Mouse (Mus musculus) c-Kit-positive CD71-positive TER-119-positive erythroid progenitor cells, embryonic 14.5 days (primary cell): Measurements from ENCODE around the gene Myadml2.

ENCODE experiments used
- DNase-seq: peaks from one replicate; pipeline ENCODE4 v3.0.0-alpha.2; 2013; ENCODE audit warnings: low spot score

The Myadml2 gene

DNA sequence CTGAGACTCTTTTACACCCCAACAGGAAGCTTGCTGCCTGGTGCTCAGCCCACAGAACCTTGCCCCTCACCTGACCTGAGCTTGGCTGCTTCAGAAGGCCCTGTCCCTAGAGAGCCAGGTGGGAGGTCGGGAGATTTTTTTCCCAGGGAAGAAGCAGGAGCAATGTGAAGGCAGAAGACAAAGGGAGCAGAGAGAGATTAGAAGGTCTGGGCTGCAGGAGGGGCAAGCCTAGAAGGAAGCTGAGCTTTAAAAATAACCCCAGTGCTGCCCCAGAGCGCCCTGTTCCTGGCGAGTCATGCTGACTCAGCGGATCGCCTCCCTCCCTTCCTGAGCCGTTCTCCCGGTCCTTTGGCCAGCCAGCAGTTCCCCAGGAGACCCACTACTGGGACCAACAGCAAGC, 18.0 kb downstream of the Myadml2 start:
- DNase-seq, result peak; percentile 85

- peak; percentile 59 for DNase-seq
Measured at GRCm38 (mm10) chr11:120629341-120629730, 18.6 kb downstream of the Myadml2 start.

- no peak for DNase-seq
Measured at GRCm38 (mm10) chr11:120628601-120629340, 19.2 kb downstream of the Myadml2 start.

GRCm38 (mm10) chr11:120627468-120628300, 20.3 kb downstream of the Myadml2 start:
- no peak for DNase-seq

GRCm38 (mm10) chr11:120626785-120627467, 21.0 kb downstream of the Myadml2 start:
- no peak for DNase-seq

- DNase-seq, result no peak
Measured at GRCm38 (mm10) chr11:120625152-120625775, 22.7 kb downstream of the Myadml2 start, which contains the start of gene Sirt7. TSS of gene Sirt7 (minus strand) at chr11:120625240.

DNA sequence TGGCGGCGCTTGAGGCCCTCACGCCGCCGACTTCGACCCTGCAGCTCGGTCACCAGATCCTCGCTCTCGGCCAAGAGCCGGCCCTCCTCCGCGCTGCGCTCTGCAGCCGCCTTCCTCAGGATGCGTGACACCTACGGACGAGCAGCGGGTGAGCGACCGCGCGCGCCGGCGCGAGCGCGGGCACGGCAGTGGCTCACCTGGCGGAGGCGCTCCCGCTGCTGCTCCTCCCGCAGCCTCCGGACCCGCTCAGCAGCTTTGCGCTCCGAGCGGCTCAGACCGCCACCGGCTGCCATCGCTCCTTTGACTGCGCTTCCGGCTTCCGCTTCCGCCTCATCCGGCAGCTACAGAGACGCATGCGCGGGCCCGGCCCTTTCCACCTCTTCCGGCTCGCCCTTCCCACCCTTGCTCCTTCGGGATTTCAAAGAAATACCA, 23.3 kb downstream of the Myadml2 start:
- peak; percentile 78 for DNase-seq

GRCm38 (mm10) chr11:120623961-120624679, 23.8 kb downstream of the Myadml2 start:
- DNase-seq, result peak; percentile 63

GRCm38 (mm10) chr11:120622805-120623204, 25.2 kb downstream of the Myadml2 start:
- DNase-seq, result no peak

GRCm38 (mm10) chr11:120620195-120620594, 27.8 kb downstream of the Myadml2 start:
- no peak for DNase-seq

GRCm38 (mm10) chr11:120618619-120619535, 29.1 kb downstream of the Myadml2 start:
- DNase-seq, result no peak

DNA sequence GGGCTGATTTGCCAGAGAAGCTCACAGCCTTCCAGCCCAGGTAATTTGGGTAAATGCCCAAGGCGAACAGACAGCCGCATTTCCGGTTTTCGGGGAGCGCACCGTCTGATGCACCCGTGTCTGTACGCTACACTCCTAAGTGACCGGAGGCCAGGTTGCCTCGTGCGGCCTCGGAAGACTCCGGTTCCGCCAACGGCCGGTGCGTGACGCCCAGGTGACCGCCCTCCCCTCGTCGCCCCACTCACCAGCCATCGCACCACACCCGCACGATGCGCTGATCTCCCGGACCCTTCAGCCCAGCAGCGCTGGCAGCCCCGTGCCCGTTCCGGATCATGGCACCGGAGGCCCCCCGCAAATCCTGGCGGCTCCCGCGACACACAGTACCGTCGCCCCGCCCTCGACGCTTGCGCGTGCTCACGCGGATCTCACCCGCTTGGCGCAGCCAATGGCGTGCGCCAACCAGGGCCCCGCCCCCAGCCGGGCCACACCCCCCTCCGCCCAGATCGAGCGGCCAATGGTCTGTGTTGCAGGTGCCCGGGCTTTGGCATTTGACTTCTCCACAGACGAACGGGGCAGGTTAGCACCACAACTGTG, 30.3 kb downstream of the Myadml2 start, which contains the start of gene Pcyt2:
TSS of gene Pcyt2 (minus strand) at position 418 of the 594 bp plus-strand sequence.
- peak; percentile 91 for DNase-seq

GRCm38 (mm10) chr11:120616617-120617294, 31.2 kb downstream of the Myadml2 start:
- no peak for DNase-seq

DNA sequence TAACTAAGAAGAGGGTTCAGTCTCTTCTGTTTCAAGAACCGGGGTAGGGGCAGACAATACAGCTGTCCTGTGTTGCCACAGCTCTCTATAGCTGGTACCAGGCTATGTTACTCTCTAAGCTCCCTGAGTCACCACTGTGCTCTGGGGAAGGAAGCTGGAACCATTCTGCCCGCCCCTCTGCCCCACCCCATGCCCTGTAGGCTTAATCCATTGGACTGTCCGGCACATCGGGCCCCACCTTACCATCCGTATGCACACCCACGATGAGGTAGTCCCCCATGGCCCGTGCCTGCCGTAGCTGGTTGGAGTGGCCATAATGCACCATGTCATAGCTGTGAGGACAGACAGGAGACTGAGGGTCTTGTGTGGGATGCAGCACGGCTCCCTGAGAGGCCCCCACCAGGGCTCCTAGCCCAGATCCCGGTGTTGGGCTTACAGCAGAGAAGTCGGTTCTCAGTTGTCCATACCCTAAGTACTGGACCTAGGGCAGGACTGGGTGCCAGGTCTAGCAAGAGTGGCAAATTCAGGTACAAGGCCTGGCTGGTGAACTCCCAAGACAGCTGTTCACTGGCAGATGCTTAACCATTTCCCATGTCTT, 32.3 kb downstream of the Myadml2 start:
- DNase-seq, result no peak

DNA sequence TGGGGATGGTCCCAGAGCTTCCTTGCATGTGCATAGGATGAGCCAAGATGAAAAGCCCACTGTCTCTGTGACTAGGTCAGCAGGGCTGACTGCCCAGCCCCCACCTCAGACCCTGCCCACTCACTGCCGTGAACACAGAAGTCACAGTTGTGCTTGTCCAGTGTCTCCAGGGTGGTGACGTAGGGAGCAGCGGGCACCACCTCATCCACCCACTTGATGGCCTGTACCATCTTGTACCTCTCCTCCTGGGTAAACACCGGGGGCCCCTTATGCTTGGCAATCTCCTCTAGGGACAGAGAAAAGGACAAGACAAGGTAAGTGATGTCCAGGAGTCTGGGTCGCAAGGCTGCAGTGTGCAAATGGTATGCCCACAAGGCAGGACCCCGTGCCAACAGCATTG, 32.8 kb downstream of the Myadml2 start:
- DNase-seq, result no peak

DNA sequence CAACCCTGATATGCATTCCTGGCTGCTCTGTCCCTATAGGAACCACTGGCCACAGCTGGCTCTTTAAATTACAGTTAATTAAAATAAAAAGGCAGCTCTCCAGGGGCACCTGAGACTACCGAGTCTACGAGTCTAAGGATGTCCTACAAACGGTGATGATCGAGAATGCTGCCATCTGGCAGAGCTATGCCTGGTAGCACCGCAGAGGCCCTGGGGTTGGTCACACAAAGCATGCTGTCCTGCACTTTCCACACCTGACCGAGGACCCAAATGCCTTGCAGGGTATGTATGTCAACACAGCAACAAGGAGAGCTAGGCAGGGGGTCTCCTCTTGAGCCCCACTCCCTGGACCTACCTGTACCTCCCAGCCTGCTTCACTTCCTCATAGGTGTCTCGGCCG, 34.0 kb downstream of the Myadml2 start:
- DNase-seq, result no peak

GRCm38 (mm10) chr11:120613481-120613972, 34.4 kb downstream of the Myadml2 start:
- no peak for DNase-seq

DNA sequence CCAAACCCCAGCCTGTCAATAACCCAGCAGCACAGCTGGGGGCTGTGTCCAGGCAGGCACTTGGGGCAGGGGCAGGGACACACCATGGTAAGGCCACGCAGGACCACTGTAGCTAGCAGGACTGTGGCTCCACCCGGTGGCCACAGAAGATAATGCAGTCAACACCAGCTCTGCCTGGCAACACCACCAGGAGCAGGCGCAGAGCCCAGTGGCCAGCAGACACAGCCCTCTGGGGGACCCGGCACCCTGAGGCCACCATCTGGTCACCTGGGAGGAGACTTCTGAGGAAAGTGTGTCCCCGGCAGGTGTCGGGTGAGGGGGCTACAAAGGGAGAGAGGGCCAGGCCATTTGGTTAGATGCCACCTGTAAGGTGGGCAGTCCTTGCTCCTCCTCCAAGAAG, 35.2 kb downstream of the Myadml2 start:
- no peak for DNase-seq
